Mouse (Mus musculus): ENCODE data around the gene L3mbtl2.

Gene L3mbtl2

DNA sequence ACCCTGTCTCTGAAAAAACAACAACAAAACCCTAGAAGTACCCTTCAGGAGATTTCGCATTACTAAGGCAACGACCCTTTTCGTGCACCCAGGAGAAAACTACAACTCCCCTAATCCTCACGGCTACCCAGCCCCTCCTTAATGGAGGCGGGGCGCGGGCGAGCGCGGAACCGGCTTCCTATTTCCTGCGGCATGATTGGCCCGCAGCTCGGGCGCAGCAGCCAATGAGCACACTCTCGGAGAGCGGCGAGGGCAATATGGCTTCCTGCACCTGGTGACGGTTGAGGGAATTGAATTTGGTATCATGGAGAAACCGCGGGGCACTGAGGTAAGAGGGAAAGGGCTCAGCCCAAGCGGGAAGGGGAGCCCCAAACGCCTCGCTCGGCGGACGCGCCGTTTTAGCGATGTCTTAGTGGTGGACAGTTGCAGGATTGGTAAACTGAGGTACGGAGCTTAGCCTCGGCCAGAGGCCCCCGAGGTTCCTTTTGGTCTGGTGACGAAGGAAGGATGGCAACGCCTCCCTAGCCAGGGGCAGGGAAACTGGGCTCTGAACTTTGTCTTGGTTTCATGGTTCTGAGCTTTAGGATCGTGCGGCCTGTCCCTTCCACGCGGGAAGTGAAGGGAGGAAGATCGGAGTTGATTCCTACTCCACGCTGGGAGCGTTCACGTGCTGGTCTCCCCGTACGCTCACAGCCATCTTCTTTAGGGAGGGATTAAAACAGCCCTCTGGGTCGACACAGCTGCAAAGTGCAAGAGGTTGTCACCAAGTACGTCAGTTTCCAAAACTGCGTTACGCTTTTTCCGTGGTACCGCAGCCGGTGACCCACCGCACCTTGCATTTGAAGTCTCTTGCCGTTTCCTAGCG is at the start of gene L3mbtl2:
L3mbtl2 (plus strand) TSS at position 193 of the 865 bp plus-strand sequence.
- POLR2A ChIA-PET, result interaction anchor here (0.6 to 10.4 kb wide), 52 partner anchors 9 to 1456 kb away, joined by 3 to 107 read pairs (median 4); partner anchors contain the start of genes Rbx1 (in 2 of the 4), St13 (in 2 of the 4), Xpnpep3 (in 2 of the 4) and Aco2 (in 1 of the 4)
- CTCF ChIA-PET, result interaction anchor here in 2 of 4 experiments (0.7 to 3.3 kb wide), 7 partner anchors 15 to 1281 kb away, joined by 3 to 19 read pairs (median 5); partner anchors contain the start of gene Rbx1 (in 1 of the 2)

DNA sequence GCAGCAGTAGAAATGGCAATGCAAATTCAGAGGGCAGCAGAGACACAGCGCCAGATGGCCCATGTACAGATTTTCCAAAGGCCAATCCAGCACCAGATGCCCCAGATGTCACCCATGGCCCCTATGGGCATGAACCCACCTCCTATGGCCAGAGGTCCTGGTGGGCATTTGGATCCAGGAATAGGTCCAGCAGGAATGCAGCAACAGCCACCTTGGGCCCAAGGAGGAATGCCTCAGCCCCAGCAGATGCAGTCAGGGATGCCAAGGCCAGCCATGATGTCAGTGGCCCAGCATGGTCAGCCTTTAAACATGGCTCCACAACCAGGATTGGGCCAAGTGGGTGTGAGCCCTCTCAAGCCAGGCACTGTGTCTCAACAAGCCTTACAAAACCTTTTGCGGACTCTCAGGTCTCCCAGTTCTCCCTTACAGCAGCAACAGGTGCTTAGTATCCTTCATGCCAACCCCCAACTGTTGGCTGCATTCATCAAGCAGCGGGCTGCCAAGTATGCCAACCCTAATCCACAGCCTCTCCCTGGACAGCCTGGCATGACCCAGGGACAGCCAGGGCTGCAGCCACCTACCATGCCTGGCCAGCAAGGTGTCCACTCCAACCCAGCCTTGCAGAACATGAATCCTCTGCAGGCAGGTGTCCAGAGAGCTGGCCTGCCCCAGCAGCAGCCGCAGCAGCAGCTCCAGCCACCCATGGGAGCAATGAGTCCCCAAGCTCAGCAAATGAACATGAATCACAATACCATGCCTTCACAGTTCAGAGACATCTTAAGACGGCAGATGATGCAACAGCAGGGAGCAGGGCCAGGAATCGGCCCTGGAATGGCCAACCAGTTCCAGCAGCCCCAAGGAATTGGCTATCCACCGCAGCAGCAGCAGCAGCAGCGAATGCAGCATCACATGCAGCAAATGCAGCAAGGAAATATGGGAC is 13.9 kb upstream of the L3mbtl2 start:
- CTCF ChIA-PET, result interaction anchor here in 2 of 4 experiments (0.7 to 1.1 kb wide), 3 partner anchors 15 to 291 kb away, joined by 3 to 4 read pairs (median 3); no protein-coding TSS in a partner anchor

DNA sequence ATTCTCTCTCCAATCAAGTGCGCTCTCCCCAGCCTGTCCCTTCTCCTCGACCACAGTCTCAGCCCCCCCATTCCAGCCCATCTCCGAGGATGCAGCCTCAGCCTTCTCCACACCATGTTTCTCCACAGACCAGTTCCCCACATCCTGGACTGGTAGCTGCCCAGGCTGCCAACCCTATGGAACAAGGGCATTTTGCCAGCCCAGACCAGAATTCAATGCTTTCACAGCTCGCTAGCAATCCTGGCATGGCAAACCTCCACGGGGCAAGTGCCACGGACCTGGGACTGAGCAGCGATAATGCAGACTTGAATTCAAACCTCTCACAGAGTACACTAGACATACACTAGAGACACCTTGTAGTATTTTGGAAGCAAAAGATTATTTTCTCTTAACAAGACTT is 13.1 kb upstream of the L3mbtl2 start:
- CTCF ChIA-PET, result interaction anchor here in 1 of 4 experiments (0.7 kb wide), 1 partner anchor 291 kb away, joined by 3 read pairs; no protein-coding TSS in a partner anchor

More for the DNA sequence above, 13.9 kb upstream of the L3mbtl2 start:
- POLR2A ChIA-PET, result interaction anchor here in 2 of 4 experiments (0.5 to 1.9 kb wide), 10 partner anchors 8 to 191 kb away, joined by 3 to 9 read pairs (median 3); partner anchors contain the start of genes Ep300 (in 1 of the 2) and L3mbtl2 (in 1 of the 2)

DNA sequence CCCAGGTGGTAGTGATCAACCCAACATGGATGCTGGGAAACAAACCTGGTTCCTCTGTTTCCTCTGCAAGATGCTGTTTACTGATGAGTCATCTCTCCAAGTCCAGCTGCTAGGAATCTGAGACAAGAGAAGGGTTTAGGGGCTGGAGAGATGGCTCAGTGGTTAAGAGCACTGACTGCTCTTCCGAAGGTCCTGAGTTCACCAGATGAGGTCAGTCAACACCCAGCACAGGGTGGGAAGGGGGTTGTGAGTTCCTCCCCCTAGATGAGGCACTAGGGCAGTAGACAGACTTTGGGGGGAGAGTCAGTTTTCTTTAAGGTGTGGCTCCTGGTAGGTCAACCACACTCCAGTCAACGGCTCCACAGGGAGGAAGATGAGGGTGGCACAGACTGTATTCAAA is 2.0 kb upstream of the L3mbtl2 start:
- ChIA-PET POLR2A (interaction anchor here in 3 of 4 experiments (0.6 to 10.4 kb wide), 19 partner anchors 9 to 262 kb away, joined by 3 to 107 read pairs (median 4); partner anchors contain the start of genes Rbx1 (in 2 of the 3), Chadl (in 1 of the 3), Ep300 (in 1 of the 3) and St13 (in 1 of the 3)), CTCF (interaction anchor here in 1 of 4 experiments (0.9 to 1.4 kb wide), 4 partner anchors 8 to 213 kb away, joined by 3 to 4 read pairs (median 4); no protein-coding TSS in a partner anchor)

More for the DNA sequence above, 13.1 kb upstream of the L3mbtl2 start:
- POLR2A ChIA-PET, result interaction anchor here in 2 of 4 experiments (0.7 to 1.2 kb wide), 5 partner anchors 18 to 192 kb away, joined by 3 read pairs; no protein-coding TSS in a partner anchor

DNA sequence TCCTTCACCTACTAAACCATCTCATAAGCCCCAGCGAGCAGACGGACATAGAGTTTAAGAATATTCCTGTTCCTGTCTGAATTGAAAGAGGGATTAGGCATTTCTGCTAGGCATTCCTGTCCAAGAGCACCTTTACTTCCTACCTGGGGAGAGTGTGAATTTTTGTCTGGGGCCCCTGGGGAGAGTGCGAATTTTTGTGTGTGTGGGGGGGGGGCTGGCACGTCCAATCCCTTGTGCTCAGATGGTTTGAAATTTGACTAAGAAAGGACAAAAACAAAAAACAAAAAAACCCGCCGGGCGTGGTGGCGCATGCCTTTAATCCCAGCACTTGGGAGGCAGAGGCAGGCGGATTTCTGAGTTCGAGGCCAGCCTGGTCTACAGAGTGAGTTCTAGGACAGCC is 408 bp upstream of the L3mbtl2 start:
- ChIA-PET CTCF (interaction anchor here in 2 of 4 experiments (0.6 to 3.3 kb wide), 5 partner anchors 11 to 1281 kb away, joined by 5 to 19 read pairs (median 12); partner anchors contain the start of gene Rbx1 (in 1 of the 2)), POLR2A (interaction anchor here (0.6 to 10.4 kb wide), 42 partner anchors 8 to 1456 kb away, joined by 3 to 107 read pairs (median 4); partner anchors contain the start of genes Rbx1 (in 2 of the 4), St13 (in 2 of the 4), Xpnpep3 (in 2 of the 4) and Aco2 (in 1 of the 4))

DNA sequence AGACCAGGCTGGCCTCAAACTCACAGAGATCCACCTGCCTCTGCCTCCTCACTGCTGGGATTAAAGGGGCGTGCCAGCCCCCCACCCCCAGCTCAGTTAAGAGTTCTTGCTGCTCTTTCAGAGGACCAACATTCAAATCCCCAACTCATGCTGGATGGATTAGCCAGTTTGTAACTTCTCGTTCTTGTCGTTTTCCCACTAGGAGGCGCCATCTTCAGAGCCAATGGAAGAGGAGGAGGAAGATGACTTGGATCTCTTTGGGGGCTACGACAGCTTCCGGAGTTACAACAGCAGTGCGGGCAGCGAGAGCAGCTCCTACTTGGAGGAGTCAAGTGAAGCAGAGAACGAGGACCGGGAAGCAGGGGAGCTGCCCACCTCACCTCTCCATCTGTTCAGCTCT is 3.3 kb downstream of the L3mbtl2 start:
- ChIA-PET CTCF (interaction anchor here (0.6 to 1.9 kb wide), 10 partner anchors 12 to 297 kb away, joined by 3 to 10 read pairs (median 4); partner anchors contain the start of gene Ep300 (in 1 of the 4)), POLR2A (interaction anchor here (0.6 to 10.4 kb wide), 14 partner anchors 9 to 293 kb away, joined by 3 to 107 read pairs (median 4); partner anchors contain the start of genes Chadl (in 1 of the 4), Pmm1 (in 1 of the 4) and Rbx1 (in 1 of the 4))

DNA sequence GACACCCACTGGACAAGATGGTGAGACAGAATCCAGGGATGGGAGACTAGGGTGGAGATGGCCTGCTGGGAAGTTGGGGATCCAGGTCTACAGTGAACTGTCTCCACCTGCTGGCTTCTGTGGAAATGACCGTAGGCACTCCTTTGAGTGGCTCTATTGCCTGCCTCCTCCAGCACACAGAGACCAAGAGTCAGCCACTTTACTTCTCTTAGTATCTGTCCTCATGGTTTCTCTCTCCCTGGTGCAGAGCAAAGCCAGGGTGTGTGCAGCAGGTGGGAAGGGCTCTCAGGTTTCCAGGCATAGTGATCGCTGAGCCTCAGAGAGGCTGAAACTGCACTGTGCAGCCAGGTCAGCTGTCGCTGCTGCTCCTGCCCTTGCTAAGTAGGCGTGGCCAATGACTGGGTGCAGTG is 6.5 kb downstream of the L3mbtl2 start:
- POLR2A ChIA-PET, result interaction anchor here (0.5 to 10.4 kb wide), 14 partner anchors 10 to 1545 kb away, joined by 3 to 107 read pairs (median 4); partner anchors contain the start of genes Chadl (in 1 of the 4), Ep300 (in 1 of the 4) and Rbx1 (in 1 of the 4)

DNA sequence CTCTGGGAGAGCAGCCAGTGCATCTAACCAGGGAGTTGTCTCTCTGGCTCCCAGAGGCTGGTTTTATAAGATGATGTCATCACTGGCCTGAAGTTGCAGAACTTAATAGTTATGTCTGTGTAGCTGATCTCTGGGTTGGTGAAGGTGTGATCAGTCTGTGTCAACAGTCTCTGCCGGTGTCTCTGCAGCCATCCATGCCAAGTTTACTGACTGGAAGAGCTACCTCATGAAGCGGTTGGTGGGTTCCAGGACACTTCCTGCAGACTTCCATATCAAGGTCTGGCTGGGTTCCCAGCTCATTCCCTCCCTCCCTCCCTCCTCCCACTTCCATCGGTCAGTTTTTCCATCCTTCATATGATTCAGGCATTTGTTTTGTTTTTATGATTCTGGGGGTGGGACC is 12.9 kb downstream of the L3mbtl2 start:
- ChIA-PET CTCF (no interaction called here), POLR2A (interaction anchor here in 1 of 4 experiments (1.9 kb wide), 1 partner anchor 16 kb away, joined by 4 read pairs; no protein-coding TSS in a partner anchor)

More for the DNA sequence above, 6.5 kb downstream of the L3mbtl2 start:
- CTCF ChIA-PET, result interaction anchor here (0.6 to 3.3 kb wide), 15 partner anchors 9 to 1510 kb away, joined by 3 to 15 read pairs (median 3); no protein-coding TSS in a partner anchor

DNA sequence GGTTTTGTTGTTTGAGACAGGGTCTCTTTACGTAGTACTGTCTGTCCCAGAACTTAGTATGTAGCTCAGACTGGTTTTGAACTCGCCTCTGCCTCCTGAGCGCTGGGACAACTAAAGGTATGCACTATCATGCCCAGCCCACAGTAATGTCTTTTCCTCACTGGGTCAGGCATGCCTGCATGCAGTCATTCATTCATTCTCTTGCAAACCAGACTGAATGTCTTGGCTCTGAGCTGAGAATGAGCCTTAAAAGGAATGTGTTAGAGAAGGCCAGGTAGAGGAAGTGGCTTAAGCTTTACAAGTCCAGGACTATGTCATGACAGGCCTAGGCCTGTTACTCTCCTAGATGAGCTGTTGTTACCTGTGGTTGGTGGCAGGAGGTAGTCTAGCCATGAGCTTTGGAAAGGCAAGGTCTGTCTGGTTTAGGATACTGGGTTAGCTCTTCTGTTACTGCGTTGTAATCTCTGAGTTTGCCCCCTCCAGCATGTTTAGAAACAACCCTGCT is 16.7 kb downstream of the L3mbtl2 start:
- CTCF ChIA-PET, result interaction anchor here in 3 of 4 experiments (0.8 to 1.5 kb wide), 5 partner anchors 13 to 232 kb away, joined by 3 to 11 read pairs (median 3); no protein-coding TSS in a partner anchor

DNA sequence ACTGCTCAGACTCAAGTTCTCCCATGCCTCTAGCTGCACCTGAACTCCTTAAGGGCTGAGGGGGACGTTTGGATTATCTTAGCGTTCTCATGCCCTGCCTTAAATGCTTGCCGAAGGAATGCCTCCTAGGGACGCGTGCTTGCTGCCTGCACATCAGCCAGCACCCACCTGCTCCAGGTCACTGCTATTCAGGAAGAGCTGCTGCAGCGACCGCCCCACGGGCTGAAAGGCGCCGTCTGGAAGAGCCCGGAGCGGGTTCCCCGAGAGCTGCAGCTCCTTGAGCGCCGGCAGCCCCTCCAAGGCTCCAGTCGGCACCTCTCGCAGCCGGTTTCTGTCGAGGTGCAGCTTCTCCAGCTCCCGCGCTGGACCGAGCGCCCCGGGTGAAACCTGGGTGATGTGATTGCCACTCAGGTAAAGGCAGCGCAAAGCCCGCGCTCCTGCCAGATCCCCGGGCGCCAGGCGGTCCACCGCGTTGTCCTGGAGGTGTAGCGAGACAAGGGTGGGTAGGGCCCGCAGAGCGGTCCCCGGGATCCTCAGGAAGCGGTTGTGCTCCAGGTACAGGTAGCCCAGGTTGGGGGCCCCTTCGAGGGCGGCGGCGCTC is 29.8 kb downstream of the L3mbtl2 start:
- POLR2A ChIA-PET, result interaction anchor here (0.5 to 9.9 kb wide), 105 partner anchors 9 to 1439 kb away, joined by 3 to 107 read pairs (median 4); partner anchors contain the start of genes L3mbtl2 (in 4 of the 4), Rbx1 (in 4 of the 4), Ep300 (in 3 of the 4) and Rangap1 (in 2 of the 4)
- CTCF ChIA-PET, result interaction anchor here (0.5 to 3.6 kb wide), 71 partner anchors 8 to 558 kb away, joined by 3 to 28 read pairs (median 4); partner anchors contain the start of genes Rbx1 (in 2 of the 4), Ep300 (in 1 of the 4), L3mbtl2 (in 1 of the 4) and Rangap1 (in 1 of the 4)

More for the DNA sequence above, 16.7 kb downstream of the L3mbtl2 start:
- POLR2A ChIA-PET, result interaction anchor here in 3 of 4 experiments (0.5 to 2.5 kb wide), 19 partner anchors 10 to 324 kb away, joined by 3 to 12 read pairs (median 4); partner anchors contain the start of genes Rbx1 (in 2 of the 3), Ep300 (in 1 of the 3) and L3mbtl2 (in 1 of the 3)

DNA sequence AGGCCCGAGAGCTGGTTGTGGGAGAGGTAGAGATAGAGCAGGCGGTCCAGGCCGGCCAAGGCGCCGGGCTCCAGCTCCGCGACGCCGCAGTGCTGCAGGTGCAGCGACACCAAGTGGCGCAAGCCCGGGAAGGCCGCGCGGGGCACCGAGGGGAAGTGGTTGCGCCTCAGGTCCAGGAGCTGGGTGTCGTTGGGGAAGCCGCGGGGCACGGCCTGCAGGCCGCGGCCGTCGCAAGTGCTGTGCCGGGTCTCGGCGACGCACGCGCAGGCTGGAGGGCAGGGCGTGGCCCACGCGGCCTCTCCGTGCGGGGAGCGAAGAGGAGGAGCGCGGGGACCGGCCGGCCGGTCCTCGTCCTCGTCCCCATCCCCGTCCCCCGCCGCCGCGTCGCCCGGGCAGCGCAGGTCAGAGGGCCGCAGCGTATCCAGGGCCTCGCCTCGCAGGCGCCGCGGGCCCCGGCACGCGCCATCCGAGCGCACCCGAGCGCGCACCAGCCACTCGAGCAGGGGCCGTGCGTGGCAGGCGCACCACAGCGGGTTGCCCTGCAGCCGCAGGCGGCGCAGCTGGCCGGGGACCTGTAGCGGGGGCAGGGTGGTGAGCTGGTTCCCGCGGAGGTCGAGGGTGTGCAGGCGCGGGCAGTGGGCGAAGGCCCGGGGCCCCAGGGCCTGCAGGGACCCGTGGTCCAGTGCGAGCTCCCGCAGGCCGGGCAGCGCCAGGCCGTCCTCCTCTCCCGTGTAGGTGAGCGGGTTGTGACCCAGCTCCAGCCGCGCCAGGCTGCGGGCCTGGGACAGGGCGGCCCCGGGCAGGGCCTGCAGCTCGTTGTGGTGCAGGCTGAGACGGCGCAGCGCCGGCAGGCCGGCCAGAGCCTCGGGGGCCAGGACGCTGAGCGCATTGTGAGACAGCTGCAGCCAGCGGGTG is 30.5 kb downstream of the L3mbtl2 start:
- CTCF ChIA-PET, result interaction anchor here (0.5 to 3.6 kb wide), 72 partner anchors 9 to 322 kb away, joined by 3 to 28 read pairs (median 4); partner anchors contain the start of genes Rbx1 (in 2 of the 4), Ep300 (in 1 of the 4), L3mbtl2 (in 1 of the 4) and Rangap1 (in 1 of the 4)
- POLR2A ChIA-PET, result interaction anchor here (0.5 to 9.9 kb wide), 114 partner anchors 8 to 1459 kb away, joined by 3 to 107 read pairs (median 4); partner anchors contain the start of genes L3mbtl2 (in 4 of the 4), Rbx1 (in 4 of the 4), Ep300 (in 3 of the 4) and Rangap1 (in 2 of the 4)

DNA sequence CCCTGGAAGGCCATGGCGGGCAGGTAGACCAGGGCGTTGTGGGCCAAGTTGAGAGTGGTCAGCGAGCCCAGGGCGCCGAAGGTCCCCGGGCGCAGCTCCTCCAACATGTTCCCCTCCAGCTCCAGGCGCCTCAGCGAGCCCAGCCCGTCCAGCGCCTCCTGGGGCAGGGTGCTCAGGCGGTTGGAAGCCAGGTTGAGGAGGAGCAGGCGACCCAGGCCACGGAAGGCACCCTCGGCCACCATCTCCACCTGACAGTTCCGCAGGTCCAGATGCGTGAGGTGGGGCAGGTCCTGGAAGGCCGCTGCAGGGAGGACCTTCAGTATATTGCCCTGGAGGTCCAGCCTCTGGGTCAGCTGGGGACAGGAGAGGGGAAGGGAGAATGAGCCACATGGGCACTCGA is 31.2 kb downstream of the L3mbtl2 start:
- ChIA-PET CTCF (interaction anchor here in 3 of 4 experiments (0.7 to 3.6 kb wide), 21 partner anchors 9 to 280 kb away, joined by 3 to 28 read pairs (median 5); partner anchors contain the start of genes L3mbtl2 (in 1 of the 3), Rangap1 (in 1 of the 3) and Zc3h7b (in 1 of the 3)), POLR2A (interaction anchor here (0.6 to 9.9 kb wide), 53 partner anchors 9 to 321 kb away, joined by 3 to 107 read pairs (median 5); partner anchors contain the start of genes Ep300 (in 2 of the 4), L3mbtl2 (in 2 of the 4), Rbx1 (in 2 of the 4) and Pmm1 (in 1 of the 4))

DNA sequence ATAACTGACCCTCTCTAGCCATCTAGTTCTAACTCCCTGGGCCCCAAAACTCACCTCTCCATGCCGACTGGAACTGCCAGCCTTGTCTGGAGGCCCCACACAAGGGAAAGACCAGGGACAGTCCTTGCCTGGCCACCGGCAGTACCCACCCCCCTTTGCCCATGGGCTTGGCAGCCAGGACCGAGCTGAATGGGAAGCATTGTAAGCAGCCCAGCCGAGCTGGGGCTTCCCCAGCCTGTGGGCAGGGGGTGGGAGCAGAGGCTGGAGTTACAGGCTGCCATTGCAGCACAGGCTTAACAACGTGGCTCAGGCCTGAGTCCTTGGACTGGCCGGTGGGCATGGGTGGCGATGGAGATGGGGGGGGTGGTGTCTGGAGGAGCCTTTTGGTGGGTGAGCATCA is 33.5 kb downstream of the L3mbtl2 start, which contains the start of gene Chadl:
Chadl (minus strand) TSS at position 113 of the 400 bp plus-strand sequence.
- CTCF ChIA-PET, result interaction anchor here (0.5 to 1.1 kb wide), 6 partner anchors 12 to 230 kb away, joined by 3 to 5 read pairs (median 4); no protein-coding TSS in a partner anchor
- POLR2A ChIA-PET, result interaction anchor here in 3 of 4 experiments (0.5 to 9.9 kb wide), 9 partner anchors 12 to 1115 kb away, joined by 3 to 107 read pairs (median 3); partner anchors contain the start of genes L3mbtl2 (in 1 of the 3), Rangap1 (in 1 of the 3) and Zc3h7b (in 1 of the 3)

DNA sequence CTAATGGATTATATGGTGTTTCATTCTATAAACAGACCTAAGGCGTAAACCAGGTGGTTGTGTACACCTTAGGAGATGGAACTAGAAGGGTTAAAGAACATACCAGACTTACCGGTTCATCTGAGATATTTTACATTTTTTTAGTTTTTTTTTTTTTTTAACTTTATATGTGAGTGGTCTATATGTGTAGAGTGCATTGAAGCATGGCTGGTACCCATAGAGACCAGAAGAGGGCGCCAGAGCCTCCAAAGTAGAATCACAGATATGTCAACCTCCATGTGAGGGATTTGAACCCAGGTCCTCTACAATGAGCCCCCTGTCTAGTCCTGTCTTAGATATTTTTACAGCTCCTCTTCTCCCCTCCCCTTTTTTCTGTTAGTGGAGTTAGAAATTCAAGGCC is 34.2 kb downstream of the L3mbtl2 start:
- ChIA-PET POLR2A (interaction anchor here in 3 of 4 experiments (0.7 to 9.9 kb wide), 11 partner anchors 11 to 325 kb away, joined by 3 to 154 read pairs (median 3); partner anchors contain the start of genes L3mbtl2 (in 1 of the 3), Rangap1 (in 1 of the 3) and Zc3h7b (in 1 of the 3)), CTCF (interaction anchor here in 2 of 4 experiments (0.7 to 3.4 kb wide), 6 partner anchors 21 to 231 kb away, joined by 3 to 12 read pairs (median 4); no protein-coding TSS in a partner anchor)
